Mouse (Mus musculus) lung, postnatal 0 days (tissue): ENCODE measurements at regions not wholly inside any gene's neighbourhood (a gene's known extent, or its start where the extent isn't known, plus 50 kb on each side); places are given as distances from the start of the nearest gene placed in this dataset.

Experiments used
- CTCF ChIP-seq: IDR thresholded peaks from 2 replicates; pipeline ENCODE4 v1.5.1; 2016; ENCODE audit warnings: antibody characterized with exemption, mild to moderate bottlenecking
- EP300 ChIP-seq: IDR thresholded peaks from 2 replicates; pipeline ENCODE4 v1.6.1; 2016; ENCODE audit warnings: antibody characterized with exemption, mild to moderate bottlenecking, control low read depth

DNA sequence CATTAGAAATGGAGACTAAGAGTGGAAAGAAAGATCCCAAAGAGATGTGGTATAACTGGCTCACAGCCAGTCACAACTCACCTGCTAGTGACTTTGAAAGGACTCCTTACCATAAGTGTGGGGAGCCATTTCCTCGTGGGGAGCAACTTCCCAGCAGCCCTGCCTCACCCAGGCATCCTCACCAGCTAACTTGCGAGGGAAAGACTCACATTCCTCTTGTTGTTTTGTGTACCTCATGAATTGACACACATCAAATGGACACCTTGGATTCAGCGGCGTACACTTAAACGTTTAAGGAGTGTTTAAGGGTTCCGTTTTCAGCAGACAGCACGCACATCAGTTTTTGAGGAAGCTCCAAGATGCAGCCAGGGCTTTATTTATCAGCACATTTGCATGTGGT lies 154.0 kb downstream of the Cd83 start:
- TF ChIP-seq EP300 (no peak), CTCF (no peak)
